Mouse (Mus musculus): Measurements from ENCODE around the gene Sipa1l3. TPM values are rescaled to one million over a fixed set of nuclear protein-coding genes. Genes with fewer than 3 reads are reported as not detected.
A peak's percentile ranks its signal among the peaks of the same experiment; 100 is the strongest.

Sipa1l3 gene
- polyA plus RNA-seq, 1 experiment from 2014 or later, result 4.5 TPM

DNA sequence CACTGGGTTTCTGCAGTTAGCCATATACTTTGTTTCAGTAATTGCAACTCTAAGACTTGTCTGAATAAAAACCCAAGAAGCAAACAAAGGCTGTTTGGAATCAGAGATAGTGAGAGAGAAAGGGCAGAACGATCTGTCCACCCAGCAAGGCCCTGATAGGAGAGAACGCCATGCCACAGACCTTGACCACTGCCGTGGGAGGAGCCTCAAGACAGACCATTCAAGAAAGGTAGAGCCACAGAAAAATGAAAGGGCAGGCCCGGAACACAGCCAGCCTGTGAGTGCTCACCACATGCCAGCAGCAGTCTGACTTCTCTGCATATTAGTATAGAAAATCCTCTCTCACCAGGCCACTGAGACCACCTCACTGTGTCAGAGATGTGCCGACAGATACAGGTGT, 24.4 kb downstream of the Sipa1l3 start:
- H3K9me3 ChIP-seq (replicated peaks; ENCODE audit: control insufficient read depth, low read length), result no peaks in the 10 kb centered on the region
- DNase-seq (ENCODE audit: low spot score), result no peak
- no peak for ATAC-seq (replicated peaks; ENCODE audit: insufficient number of reproducible peaks, low FRiP score, low TSS enrichment, low read depth)
- no peaks in the 10 kb centered on the region for H3K36me3 ChIP-seq (replicated peaks; ENCODE audit: control insufficient read depth, insufficient read depth, low read depth, low read length)
- no peak overlapping the region for H3K4me2 ChIP-seq (ENCODE audit: low read depth, low read length)
- H3K27me3 ChIP-seq (ENCODE audit: control insufficient read depth, insufficient read depth, low read length), result no peaks in the 10 kb centered on the region
- H3K27ac ChIP-seq (replicated peaks; ENCODE audit: low read depth, low read length), result no peak overlapping the region
- 91% methylated on average over 5 of the region's 5 CpGs for WGBS
- H3K4me3 ChIP-seq (ENCODE audit: low read depth, low read length), result no peak overlapping the region
- no peaks in the 10 kb centered on the region for H3K4me1 ChIP-seq (ENCODE audit: control insufficient read depth, insufficient read depth, low read length)
- H3K9ac ChIP-seq (replicated peaks; ENCODE audit: low read length), result no peak overlapping the region

DNA sequence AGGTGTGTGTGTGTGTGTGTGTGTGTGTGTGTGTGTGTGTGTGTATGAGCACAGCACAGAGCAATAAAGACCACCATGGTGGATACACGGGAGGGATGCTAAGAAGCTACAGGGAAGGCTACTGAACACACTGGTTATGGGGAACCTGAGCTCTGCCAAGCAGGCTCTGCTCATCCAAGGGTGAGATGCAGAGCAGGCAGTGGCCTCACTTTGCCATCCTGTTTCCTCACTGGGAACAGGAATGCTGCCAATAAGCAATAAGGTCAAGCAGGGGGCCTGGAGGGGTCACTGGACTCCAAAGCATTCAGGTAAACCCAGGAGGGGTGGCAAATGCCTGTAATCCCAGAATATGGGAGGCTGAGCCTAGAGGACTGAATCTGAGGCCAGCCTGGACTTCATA, 25.4 kb downstream of the Sipa1l3 start:
- ATAC-seq (replicated peaks; ENCODE audit: insufficient number of reproducible peaks, low FRiP score, low TSS enrichment, low read depth) (no peak), DNase-seq (ENCODE audit: low spot score) (no peak)
- no peaks in the 10 kb centered on the region for H3K36me3 ChIP-seq (replicated peaks; ENCODE audit: control insufficient read depth, insufficient read depth, low read depth, low read length)
- 75% methylated on average over 1 of the region's 1 CpGs for WGBS
- no peaks in the 10 kb centered on the region for H3K27me3 ChIP-seq (ENCODE audit: control insufficient read depth, insufficient read depth, low read length)
- no peak overlapping the region for H3K27ac ChIP-seq (replicated peaks; ENCODE audit: low read depth, low read length)
- H3K4me2 ChIP-seq (ENCODE audit: low read depth, low read length), result no peak overlapping the region
- H3K4me3 ChIP-seq (ENCODE audit: low read depth, low read length), result no peak overlapping the region
- no peaks in the 10 kb centered on the region for H3K9me3 ChIP-seq (replicated peaks; ENCODE audit: control insufficient read depth, low read length)
- no peaks in the 10 kb centered on the region for H3K4me1 ChIP-seq (ENCODE audit: control insufficient read depth, insufficient read depth, low read length)
- H3K9ac ChIP-seq (replicated peaks; ENCODE audit: low read length), result no peak overlapping the region

DNA sequence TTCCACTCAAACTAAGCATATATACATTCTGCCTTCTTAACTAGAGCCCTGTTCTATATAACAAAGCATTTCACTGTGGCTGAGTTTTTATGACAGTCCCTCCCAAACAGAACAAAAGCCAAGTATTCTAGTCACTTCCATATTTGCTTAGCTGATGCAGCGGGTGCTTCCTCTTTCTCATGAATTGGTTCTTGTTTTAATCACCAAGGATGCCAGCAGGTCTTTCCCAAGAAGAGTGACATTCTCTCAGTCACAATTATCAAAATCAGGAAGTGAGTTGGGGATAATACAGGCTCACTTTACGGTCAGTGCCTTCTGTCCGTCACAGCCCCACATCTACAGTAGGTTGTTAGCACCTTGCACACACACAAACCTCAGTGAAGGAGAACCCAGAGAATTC, 26.6 kb downstream of the Sipa1l3 start:
- no peak overlapping the region for H3K27ac ChIP-seq (replicated peaks; ENCODE audit: low read depth, low read length)
- H3K4me1 ChIP-seq (ENCODE audit: control insufficient read depth, insufficient read depth, low read length), result no peaks in the 10 kb centered on the region
- H3K27me3 ChIP-seq (ENCODE audit: control insufficient read depth, insufficient read depth, low read length), result no peaks in the 10 kb centered on the region
- H3K4me2 ChIP-seq (ENCODE audit: low read depth, low read length), result no peak overlapping the region
- DNase-seq (ENCODE audit: low spot score) (no peak), ATAC-seq (replicated peaks; ENCODE audit: insufficient number of reproducible peaks, low FRiP score, low TSS enrichment, low read depth) (no peak)
- H3K9ac ChIP-seq (replicated peaks; ENCODE audit: low read length), result no peak overlapping the region
- no peaks in the 10 kb centered on the region for H3K9me3 ChIP-seq (replicated peaks; ENCODE audit: control insufficient read depth, low read length)
- no peak overlapping the region for H3K4me3 ChIP-seq (ENCODE audit: low read depth, low read length)
- WGBS, result 78% methylated on average over 3 of the region's 3 CpGs
- no peaks in the 10 kb centered on the region for H3K36me3 ChIP-seq (replicated peaks; ENCODE audit: control insufficient read depth, insufficient read depth, low read depth, low read length)

DNA sequence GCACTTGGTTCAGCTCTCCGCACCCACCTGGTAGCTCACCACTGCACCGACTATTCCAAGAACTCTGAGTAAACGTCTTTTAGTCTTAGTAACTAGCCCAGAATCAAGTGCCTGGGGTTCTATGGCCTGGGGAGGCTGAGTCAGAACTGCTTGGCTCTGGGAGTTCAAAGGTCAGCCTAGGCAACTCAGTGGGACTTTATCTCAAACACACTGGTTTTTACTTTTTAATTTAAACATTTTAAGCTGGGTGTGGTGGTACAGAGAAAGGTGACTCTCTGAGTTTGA, 27.0 kb downstream of the Sipa1l3 start:
- H3K4me1 ChIP-seq (ENCODE audit: control insufficient read depth, insufficient read depth, low read length), result no peaks in the 10 kb centered on the region
- WGBS, result 54% methylated on average over 3 of the region's 3 CpGs

DNA sequence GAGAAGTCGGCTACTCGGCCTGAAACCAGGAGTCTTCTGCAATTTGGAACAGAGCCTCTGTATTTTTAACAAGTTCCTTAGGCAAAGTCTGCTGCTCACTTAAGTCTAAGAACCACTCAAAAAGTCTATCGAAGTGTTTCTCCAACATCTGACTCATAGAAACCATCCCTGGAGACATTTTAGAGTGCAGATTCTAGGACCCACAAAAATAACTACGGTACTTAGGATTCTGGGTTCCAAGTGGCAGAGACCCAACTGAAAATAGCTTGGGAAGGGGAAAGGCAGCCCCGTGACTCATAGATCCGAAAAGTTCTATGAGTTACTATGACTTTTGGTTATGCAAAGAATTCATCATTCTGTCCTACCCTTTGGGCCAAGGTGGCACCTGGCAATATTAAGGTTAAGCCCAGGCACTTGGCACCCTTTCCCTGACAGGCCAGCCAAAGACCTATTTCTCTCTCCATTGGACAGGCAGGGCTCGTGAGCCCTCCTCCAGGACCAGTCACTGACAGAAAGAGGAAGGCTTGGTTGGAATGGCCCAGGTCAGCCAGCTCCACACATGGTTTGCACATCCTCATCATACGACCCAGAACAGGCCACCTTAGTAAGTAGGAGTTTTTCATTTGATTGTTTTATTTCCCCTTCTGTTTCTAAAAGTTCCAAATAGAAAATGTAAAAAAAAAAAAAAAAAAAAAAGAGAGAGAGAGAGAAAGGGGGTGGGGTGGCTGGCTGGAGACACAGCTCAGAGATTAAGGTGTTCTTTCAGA, 27.6 kb downstream of the Sipa1l3 start:
- DNase-seq (ENCODE audit: low spot score), result no peak
- no peak overlapping the region for H3K4me2 ChIP-seq (ENCODE audit: low read depth, low read length)
- ATAC-seq (replicated peaks; ENCODE audit: insufficient number of reproducible peaks, low FRiP score, low TSS enrichment, low read depth), result no peak
- WGBS, result 83% methylated on average over 8 of the region's 8 CpGs
- no peak overlapping the region for H3K27ac ChIP-seq (replicated peaks; ENCODE audit: low read depth, low read length)
- no peaks in the 10 kb centered on the region for H3K9me3 ChIP-seq (replicated peaks; ENCODE audit: control insufficient read depth, low read length)
- H3K4me3 ChIP-seq (ENCODE audit: low read depth, low read length), result no peak overlapping the region
- no peaks in the 10 kb centered on the region for H3K27me3 ChIP-seq (ENCODE audit: control insufficient read depth, insufficient read depth, low read length)
- H3K9ac ChIP-seq (replicated peaks; ENCODE audit: low read length), result no peak overlapping the region
- no peaks in the 10 kb centered on the region for H3K4me1 ChIP-seq (ENCODE audit: control insufficient read depth, insufficient read depth, low read length)
- H3K36me3 ChIP-seq (replicated peaks; ENCODE audit: control insufficient read depth, insufficient read depth, low read depth, low read length), result no peaks in the 10 kb centered on the region

More for the DNA sequence above, 27.0 kb downstream of the Sipa1l3 start:
- no peak overlapping the region for H3K27ac ChIP-seq (replicated peaks; ENCODE audit: low read depth, low read length)
- H3K9me3 ChIP-seq (replicated peaks; ENCODE audit: control insufficient read depth, low read length), result no peaks in the 10 kb centered on the region
- H3K36me3 ChIP-seq (replicated peaks; ENCODE audit: control insufficient read depth, insufficient read depth, low read depth, low read length), result no peaks in the 10 kb centered on the region
- no peaks in the 10 kb centered on the region for H3K27me3 ChIP-seq (ENCODE audit: control insufficient read depth, insufficient read depth, low read length)
- no peak for DNase-seq (ENCODE audit: low spot score)
- H3K4me2 ChIP-seq (ENCODE audit: low read depth, low read length), result no peak overlapping the region
- H3K9ac ChIP-seq (replicated peaks; ENCODE audit: low read length), result no peak overlapping the region
- ATAC-seq (replicated peaks; ENCODE audit: insufficient number of reproducible peaks, low FRiP score, low TSS enrichment, low read depth), result no peak
- H3K4me3 ChIP-seq (ENCODE audit: low read depth, low read length), result no peak overlapping the region

DNA sequence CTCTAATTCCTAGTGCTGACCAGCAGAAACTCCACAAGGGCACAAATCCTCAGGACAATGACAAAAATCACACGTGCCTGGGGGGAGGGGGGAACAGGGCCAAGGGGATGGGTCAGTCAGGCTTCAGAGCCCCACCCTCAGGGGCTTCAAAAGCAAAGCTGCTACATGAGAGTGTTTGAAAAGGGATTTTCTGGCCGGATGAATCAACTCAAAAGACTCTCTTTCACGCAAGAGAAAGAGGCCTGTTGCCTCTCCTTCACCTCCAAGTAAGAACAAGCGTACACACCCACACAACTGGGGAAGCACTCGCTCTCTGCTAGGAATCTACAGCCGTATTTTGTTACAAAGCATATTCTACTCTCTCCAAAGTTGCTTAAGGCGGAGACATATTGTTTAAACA, 28.6 kb downstream of the Sipa1l3 start:
- no peaks in the 10 kb centered on the region for H3K9me3 ChIP-seq (replicated peaks; ENCODE audit: control insufficient read depth, low read length)
- no peak for ATAC-seq (replicated peaks; ENCODE audit: insufficient number of reproducible peaks, low FRiP score, low TSS enrichment, low read depth)
- no peaks in the 10 kb centered on the region for H3K4me1 ChIP-seq (ENCODE audit: control insufficient read depth, insufficient read depth, low read length)
- H3K4me3 ChIP-seq (ENCODE audit: low read depth, low read length), result no peak overlapping the region
- H3K36me3 ChIP-seq (replicated peaks; ENCODE audit: control insufficient read depth, insufficient read depth, low read depth, low read length), result no peaks in the 10 kb centered on the region
- H3K27me3 ChIP-seq (ENCODE audit: control insufficient read depth, insufficient read depth, low read length), result no peaks in the 10 kb centered on the region
- no peak overlapping the region for H3K4me2 ChIP-seq (ENCODE audit: low read depth, low read length)
- H3K27ac ChIP-seq (replicated peaks; ENCODE audit: low read depth, low read length), result no peak overlapping the region
- WGBS, result 25% methylated on average over 7 of the region's 7 CpGs
- peak; percentile 44 for DNase-seq (ENCODE audit: low spot score)
- no peak overlapping the region for H3K9ac ChIP-seq (replicated peaks; ENCODE audit: low read length)

DNA sequence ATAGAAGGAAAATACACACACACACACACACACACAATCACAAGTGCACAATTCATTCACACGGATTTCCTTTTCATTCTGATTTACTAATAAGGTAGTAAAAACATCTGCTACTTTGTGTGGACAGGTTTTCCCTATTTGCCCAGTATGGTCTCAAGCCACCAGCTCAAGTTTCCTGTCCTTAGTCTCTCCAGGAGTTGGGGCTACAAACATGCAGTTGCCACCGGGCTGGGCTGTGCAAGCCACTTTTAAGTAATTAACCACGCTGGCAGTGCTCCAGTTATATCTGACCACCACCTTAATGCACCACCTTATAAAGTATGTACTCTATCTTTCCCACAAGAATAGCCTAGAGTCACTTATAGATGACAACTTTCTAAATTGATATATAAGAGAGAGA, 29.1 kb downstream of the Sipa1l3 start:
- Histone ChIP-seq H3K4me2 (ENCODE audit: low read depth, low read length) (no peak overlapping the region), H3K4me3 (ENCODE audit: low read depth, low read length) (no peak overlapping the region), H3K27ac (replicated peaks; ENCODE audit: low read depth, low read length) (no peak overlapping the region), H3K4me1 (ENCODE audit: control insufficient read depth, insufficient read depth, low read length) (no peaks in the 10 kb centered on the region), H3K9ac (replicated peaks; ENCODE audit: low read length) (no peak overlapping the region), H3K36me3 (replicated peaks; ENCODE audit: control insufficient read depth, insufficient read depth, low read depth, low read length) (no peaks in the 10 kb centered on the region), H3K9me3 (replicated peaks; ENCODE audit: control insufficient read depth, low read length) (no peaks in the 10 kb centered on the region), H3K27me3 (ENCODE audit: control insufficient read depth, insufficient read depth, low read length) (no peaks in the 10 kb centered on the region)
- ATAC-seq (replicated peaks; ENCODE audit: insufficient number of reproducible peaks, low FRiP score, low TSS enrichment, low read depth), result no peak; the same call in 1 of the 2 replicates
- DNase-seq (ENCODE audit: low spot score), result no peak
- 15% methylated on average over 3 of the region's 3 CpGs for WGBS

DNA sequence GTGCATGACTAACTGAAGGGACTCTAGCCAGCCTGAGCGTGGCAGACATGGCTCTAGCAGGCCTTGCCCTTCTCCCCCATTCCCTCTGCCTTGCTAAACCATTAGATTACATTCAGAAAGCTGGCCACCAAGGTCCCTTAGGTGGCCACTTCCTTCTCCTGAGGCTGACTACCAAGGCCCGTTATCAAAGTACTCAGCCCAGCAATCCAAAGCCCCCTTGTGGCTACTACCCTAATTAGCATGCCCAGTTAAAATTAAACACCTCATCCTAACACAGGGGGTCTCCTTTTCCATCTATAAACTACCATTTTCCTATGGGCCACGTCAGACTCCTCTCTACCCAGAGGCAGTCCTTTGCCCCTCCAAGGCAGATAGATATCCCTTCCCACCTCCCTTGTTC, 31.7 kb downstream of the Sipa1l3 start:
- Histone ChIP-seq H3K27me3 (ENCODE audit: control insufficient read depth, insufficient read depth, low read length) (no peaks in the 10 kb centered on the region), H3K36me3 (replicated peaks; ENCODE audit: control insufficient read depth, insufficient read depth, low read depth, low read length) (no peaks in the 10 kb centered on the region), H3K4me1 (ENCODE audit: control insufficient read depth, insufficient read depth, low read length) (0 out of 2 replicates have a peak, but pooled peaks cover 2% of the 10 kb centered on the region), H3K4me2 (ENCODE audit: low read depth, low read length) (no peak overlapping the region), H3K4me3 (ENCODE audit: low read depth, low read length) (no peak overlapping the region), H3K9ac (replicated peaks; ENCODE audit: low read length) (no peak overlapping the region), H3K9me3 (replicated peaks; ENCODE audit: control insufficient read depth, low read length) (no peaks in the 10 kb centered on the region), H3K27ac (replicated peaks; ENCODE audit: low read depth, low read length) (no peak overlapping the region)
- no peak for ATAC-seq (replicated peaks; ENCODE audit: insufficient number of reproducible peaks, low FRiP score, low TSS enrichment, low read depth)
- no peak for DNase-seq (ENCODE audit: low spot score)
- 74% methylated on average over 3 of the region's 3 CpGs for WGBS
